Comparison of ENCODE assay signal across 21 mouse cellular contexts in genomic region chr10:119457121-119457520, GRCm38 (mm10). TPM values are rescaled to one million over a fixed set of nuclear protein-coding genes. Genes with fewer than 3 reads are reported as not detected.
DNase-seq lines count a peak whose midpoint lies in the region; TF ChIP-seq lines count a peak whose summit lies in the region.
"Had no signal": no experiment of that assay in that cellular context is flagged by ENCODE, and none has a peak within 500 bp of the region (broad histone marks: within the 10 kb centered on the region; RNA-seq: fewer than 3 reads in every experiment).

No protein-coding gene starts in this region.

- no peak overlapping the region for H3K4me3 ChIP-seq in heart, embryonic 10.5 days
- peak overlapping the region; percentile 26; the same call in 1 of the 2 replicates for H3K4me3 ChIP-seq in cortical plate, adult 2 months (ENCODE audit: insufficient read depth, low read length)

- peaks cover 41% of the 10 kb centered on the region for H3K4me1 ChIP-seq in heart, embryonic 10.5 days
- H3K4me1 ChIP-seq in cortical plate, adult 2 months (ENCODE audit: control insufficient read depth, insufficient read depth, low read length): no peaks in the 10 kb centered on the region

- intact Hi-C loops in heart, postnatal 14 days (cut with DNase I): no loop called here
- intact Hi-C loops in gastrocnemius, postnatal 36 days (cut with DNase I): no loop called here

- no peak for TF ChIP-seq CTCF in cortical plate, adult 2 months (IDR thresholded peaks at IDR 0.05; ENCODE audit: extremely low read depth, insufficient read depth, low read length)

- H3K9me3 ChIP-seq in heart, embryonic 10.5 days: no peaks in the 10 kb centered on the region

- H3K27ac ChIP-seq in heart, embryonic 10.5 days: no peak overlapping the region
- no peak overlapping the region for H3K27ac ChIP-seq in cortical plate, adult 2 months (ENCODE audit: insufficient read depth, low read length)

- H3K36me3 ChIP-seq in heart, embryonic 10.5 days: no peaks in the 10 kb centered on the region
- H3K36me3 ChIP-seq: G1E had no signal

- TF ChIP-seq POLR2A in cortical plate, adult 2 months (IDR thresholded peaks at IDR 0.05; ENCODE audit: extremely low read depth, insufficient read depth, low read length): no peak

- no peaks in the 10 kb centered on the region; the same call in 1 of the 2 replicates for H3K27me3 ChIP-seq in heart, embryonic 10.5 days (ENCODE audit: insufficient read depth, poor library complexity, severe bottlenecking)
- H3K27me3 ChIP-seq: CH12.LX, Patski had no signal

- 76% methylated on average over 5 of the region's 5 CpGs for WGBS in heart, embryonic 10.5 days

- peak; percentile 68 for DNase-seq in heart, adult 11 months
- no peak for DNase-seq in heart, postnatal 14 days
- peak; percentile 64 for DNase-seq in heart, embryonic 10.5 days (ENCODE audit: low spot score)
- DNase-seq in heart, postnatal 4 days: no peak
- DNase-seq in gastrocnemius, postnatal 36 days: no peak
- DNase-seq: adrenal gland, adult 2 months; adrenal gland, adult 8-10 months; adrenal gland, postnatal 10 days; adrenal gland, postnatal 14 days; adrenal gland, postnatal 25 days; adrenal gland, postnatal 36 days; B cell, adult 2 months; cerebellum, adult 11 months; cerebellum, adult 11-12 months; cerebellum, adult 18-20 months had no signal

RNA-seq across cellular contexts. Expression of gene Grip1, which starts 3.5 kb away (rescaled TPM):
- under 1 TPM; 0.61 to 0.86 TPM for total RNA-seq in heart, postnatal 14 days (2021)
- polyA plus RNA-seq in heart, embryonic 10.5 days (2016; fragmentation: Nextera tagmentation; extraction: Ambion mirVana): 2.7 and 4.4 TPM in 2 replicates
- 1 to 10 TPM; 2.6 to 3.1 TPM for total RNA-seq in heart, postnatal 4 days (2021)
- 7.8 and 9.2 TPM in 2 replicates for polyA plus RNA-seq in cortical plate, adult 2 months (2012; rRNA removed)
- not detected for total RNA-seq in gastrocnemius, postnatal 36 days (2021)
- total RNA-seq: MEL had no signal
- polyA plus RNA-seq: CD4-positive, CD25-positive, alpha-beta regulatory T cell, adult 4 months; G1E had no signal

Comparison
In these comparisons a context has a peak if more than half of its experiments do, and no peak if none do; other contexts are left out.
1. DNase-seq: peak in heart, adult 11 months (single experiment) and heart, embryonic 10.5 days (single experiment); none in heart, postnatal 14 days (0 of 2), heart, postnatal 4 days (single experiment) and gastrocnemius, postnatal 36 days (0 of 2).